Mouse (Mus musculus) thymus, postnatal 0 days (tissue): Measurements from ENCODE around the gene Ttll7. TPM values are rescaled to one million over a fixed set of nuclear protein-coding genes. Genes with fewer than 3 reads are reported as not detected.

Experiments used
- DNase-seq: peaks from one replicate; pipeline ENCODE4 v3.0.0-alpha.2; 2015; ENCODE audit warnings: low spot score
- polyA plus RNA-seq: library from polyadenylated mRNA; unstranded; fragments of >200 nt; fragmentation: Nextera tagmentation; extraction: Ambion mirVana; gene quantifications from 2 replicates; pipeline ENCODE4 v1.2.1, GENCODE M21; 2015

Gene Ttll7
- polyA plus RNA-seq, 1 experiment from 2014 or later: 0.17 TPM

GRCm38 (mm10) chr3:146994670-146995415, 142.7 kb downstream of the Ttll7 start:
- no peak for DNase-seq

GRCm38 (mm10) chr3:146999148-146999547, 147.0 kb downstream of the Ttll7 start:
- no peak for DNase-seq

DNA sequence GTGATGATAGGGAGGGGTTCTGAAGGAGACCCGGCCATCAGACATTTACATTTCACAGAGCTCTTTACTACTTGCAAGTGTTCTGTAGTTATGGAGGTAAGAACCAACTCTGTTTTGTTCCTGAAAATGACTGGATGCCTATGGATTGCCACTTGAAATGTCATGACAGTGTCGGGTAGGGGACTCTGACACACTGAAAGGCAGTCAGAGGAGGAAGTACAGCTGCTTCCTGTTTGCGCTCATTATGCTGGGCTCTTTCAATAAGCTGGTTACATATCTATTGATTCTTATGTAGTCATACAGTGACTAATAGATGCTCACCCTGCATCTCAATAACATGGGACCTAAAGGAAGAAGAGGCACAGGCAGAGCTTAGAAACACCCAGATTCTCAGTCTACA, 148.8 kb downstream of the Ttll7 start:
- no peak for DNase-seq

DNA sequence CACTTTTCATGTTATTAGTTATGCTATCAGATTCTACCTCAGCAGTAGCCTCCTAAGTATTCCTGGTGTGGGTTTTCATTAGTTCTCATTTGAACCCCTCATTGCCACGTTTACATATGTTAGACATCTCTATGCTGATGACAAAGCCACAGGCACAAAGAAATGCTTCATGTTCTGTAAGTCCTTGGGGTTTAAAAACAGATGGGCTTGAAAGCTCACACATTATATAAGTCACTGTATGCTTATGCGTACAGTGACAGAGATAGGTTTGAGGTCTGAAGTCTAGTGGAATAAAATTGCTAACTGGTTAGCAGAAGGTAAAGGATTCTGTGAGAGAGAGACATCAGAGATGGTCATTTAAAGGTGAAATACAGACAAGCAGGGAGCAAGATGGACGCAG, 149.4 kb downstream of the Ttll7 start:
- no peak for DNase-seq

DNA sequence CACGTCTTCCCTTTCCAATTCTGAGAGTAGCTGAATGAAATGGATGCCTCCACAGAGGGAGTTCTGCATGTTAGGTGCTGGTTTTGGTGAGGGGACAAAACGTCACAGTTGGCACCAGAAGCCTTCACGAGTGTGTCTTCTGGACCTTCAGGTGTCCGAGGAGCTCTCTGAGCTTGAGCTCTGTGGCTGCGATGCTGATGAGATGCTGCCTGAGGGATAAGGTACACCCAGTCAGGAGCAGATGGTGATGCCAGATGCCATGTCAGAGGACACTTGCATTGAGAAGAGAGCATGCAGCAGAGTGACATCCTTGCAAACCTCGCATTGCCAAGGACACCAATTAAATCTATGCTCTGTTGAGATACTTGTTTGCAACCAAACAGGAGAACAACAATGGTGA, 164.3 kb downstream of the Ttll7 start:
- DNase-seq: no peak

GRCm38 (mm10) chr3:147019506-147019905, 167.3 kb downstream of the Ttll7 start:
- DNase-seq: no peak

GRCm38 (mm10) chr3:147026248-147026647, 174.1 kb downstream of the Ttll7 start:
- DNase-seq: no peak

GRCm38 (mm10) chr3:147028382-147028781, 176.2 kb downstream of the Ttll7 start:
- no peak for DNase-seq

- no peak for DNase-seq
Observed at GRCm38 (mm10) chr3:147029718-147030117, 177.6 kb downstream of the Ttll7 start.

DNA sequence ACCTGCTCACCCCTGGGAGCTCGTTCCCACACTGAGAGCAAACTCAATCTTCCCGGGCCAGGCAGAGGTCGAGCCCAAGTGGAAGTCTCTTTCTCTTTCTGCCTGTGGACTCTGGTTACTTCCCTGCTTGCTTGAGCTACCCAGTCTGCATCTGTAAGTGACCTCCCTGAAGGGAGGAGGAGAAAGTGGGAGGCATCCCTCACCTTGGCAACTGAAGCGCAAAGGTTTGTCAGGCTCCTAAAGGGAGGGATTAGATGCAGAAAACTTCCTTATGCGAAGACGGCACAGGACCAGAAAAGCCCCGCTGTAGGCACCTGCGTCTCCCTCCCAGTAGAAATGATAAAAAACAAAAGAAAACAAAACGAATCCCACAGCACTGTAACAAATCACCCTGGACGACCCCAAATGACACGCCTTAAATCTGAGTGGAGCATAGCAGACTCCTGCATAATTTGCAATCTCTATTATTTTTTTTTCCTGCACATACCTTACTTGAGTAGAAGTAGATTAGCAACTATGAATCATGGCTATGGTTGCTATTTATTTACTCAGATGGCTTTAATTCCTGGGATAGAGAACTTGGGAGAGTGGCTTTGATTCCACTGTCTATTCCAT, 178.2 kb downstream of the Ttll7 start:
- no peak for DNase-seq

Other genes with a start within 250 kb of the Ttll7 start
- 0.07 TPM in 1 of 2 replicates, not detected in the other for gene Dnase2b, start 236.8 kb upstream of the Ttll7 start, polyA plus RNA-seq
- gene 4930503B20Rik, start 201.1 kb upstream of the Ttll7 start, polyA plus RNA-seq: not detected in 2 replicates
- gene Samd13, start 166.8 kb upstream of the Ttll7 start, polyA plus RNA-seq: 0.57 and 0.71 TPM in 2 replicates
- 60.6 and 67.3 TPM in 2 replicates for gene Prkacb, start 39.4 kb upstream of the Ttll7 start, polyA plus RNA-seq